Mouse (Mus musculus) kidney, postnatal 10 days (tissue): Measurements from ENCODE around the gene Pkig.

ENCODE experiments used
- DNase-seq: peaks from one replicate; pipeline ENCODE4 v3.0.0; 2021; ENCODE audit warnings: mixed read lengths

The Pkig gene

DNA sequence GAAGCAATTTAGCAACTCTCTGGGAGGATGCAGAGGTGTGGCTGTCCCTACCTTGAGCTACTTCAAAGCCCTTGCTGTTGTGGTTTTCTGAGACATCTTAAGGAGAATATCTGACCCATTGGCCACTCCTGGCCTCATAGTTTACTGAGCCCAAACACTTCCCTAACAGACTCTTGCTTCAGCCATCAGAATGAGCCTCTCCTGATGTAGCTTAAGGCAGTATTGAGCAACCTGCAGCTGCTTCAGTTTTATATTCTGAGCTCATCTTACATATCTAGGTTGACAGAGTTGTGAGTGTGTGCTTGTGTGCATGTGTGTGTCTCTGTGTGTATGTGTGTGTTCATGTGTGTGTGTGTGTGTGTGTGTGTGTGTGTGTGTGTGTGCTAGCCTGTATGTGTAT, 108.1 kb downstream of the Pkig start:
- DNase-seq: no peak

DNA sequence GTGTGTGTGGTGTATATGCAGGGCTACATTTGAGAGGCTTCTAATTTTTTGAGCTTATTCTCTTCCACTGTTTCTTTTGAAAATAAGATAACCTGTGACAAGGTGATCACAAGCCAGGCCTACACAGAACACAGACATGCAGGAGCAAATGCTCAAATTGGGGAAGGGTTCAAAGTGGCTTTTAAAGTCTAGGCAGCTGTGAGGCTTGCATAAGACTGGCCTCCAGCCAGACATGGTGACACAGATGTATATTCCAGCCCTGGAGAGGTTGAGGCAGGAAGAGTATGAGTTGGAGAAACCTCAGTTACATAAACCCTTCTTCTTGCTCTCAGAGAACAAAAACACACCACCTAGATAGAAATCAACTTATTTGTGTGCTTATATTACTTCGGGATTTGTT, 108.7 kb downstream of the Pkig start:
- no peak for DNase-seq

DNA sequence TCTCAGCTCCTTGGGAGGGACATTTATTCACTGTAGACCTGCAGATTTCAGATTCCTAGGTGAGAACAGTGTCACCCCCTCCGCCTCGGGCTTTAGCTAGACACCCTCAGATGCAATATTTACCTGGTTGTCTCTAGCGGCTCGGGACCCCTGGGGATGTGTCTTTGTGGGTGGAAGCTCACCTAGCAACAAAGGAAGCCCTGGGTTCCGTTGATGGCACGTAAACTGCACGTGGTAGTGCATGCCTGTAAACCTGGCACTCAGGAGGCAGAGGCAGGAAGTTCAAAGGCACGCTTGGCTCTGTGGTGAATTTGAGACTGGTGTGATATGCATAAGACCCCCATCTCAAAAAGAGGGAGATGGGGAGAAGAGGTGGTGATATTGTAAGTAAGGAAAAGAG, 112.5 kb downstream of the Pkig start:
- DNase-seq: no peak
